ENCODE assay signal across 10 mouse cellular contexts in the genomic region with DNA sequence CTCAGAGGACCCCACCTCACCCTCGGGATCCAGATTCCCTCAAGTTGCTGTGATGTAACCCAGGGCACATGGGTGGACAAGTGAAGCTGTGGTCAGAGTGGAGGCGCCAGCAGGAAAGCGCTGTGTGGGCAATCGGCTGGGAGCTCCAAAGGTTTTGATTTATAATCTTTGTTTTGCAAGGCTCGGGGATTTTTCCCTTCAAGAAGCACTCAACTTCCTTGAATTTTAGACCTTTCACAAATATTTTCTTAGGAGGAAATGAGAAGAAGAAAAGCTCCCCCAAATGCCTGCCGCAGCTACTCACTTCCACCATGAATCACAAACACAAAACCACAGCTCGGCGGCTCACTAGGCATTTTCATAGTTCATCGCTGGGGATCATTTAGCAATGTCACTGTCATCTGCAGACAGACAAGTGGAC. TPM values are rescaled to one million over a fixed set of nuclear protein-coding genes. Genes with fewer than 3 reads are reported as not detected.
DNase-seq lines count a peak whose midpoint lies in the region; ATAC-seq and TF ChIP-seq lines count a peak whose summit lies in the region.
"Had no signal": no experiment of that assay in that cellular context is flagged by ENCODE, and none has a peak within 500 bp of the region (broad histone marks: within the 10 kb centered on the region; RNA-seq: fewer than 3 reads in every experiment).

No protein-coding gene starts in this region.

- WGBS in hindbrain, embryonic 16.5 days: 63% methylated on average over 9 of the region's 9 CpGs
- 70% methylated on average over 9 of the region's 9 CpGs for WGBS in hindbrain, embryonic 11.5 days
- 81% methylated on average over 9 of the region's 9 CpGs for WGBS in embryonic facial prominence, embryonic 10.5 days
- WGBS in limb, embryonic 15.5 days: 31% methylated on average over 9 of the region's 9 CpGs
- WGBS in liver, postnatal 0 days (ENCODE audit: insufficient replicate concordance): 24% methylated on average over 9 of the region's 9 CpGs

- no peak for ATAC-seq in hindbrain, embryonic 16.5 days
- no peak for ATAC-seq in hindbrain, embryonic 11.5 days (ENCODE audit: low FRiP score)
- no peak for ATAC-seq in limb, embryonic 15.5 days (ENCODE audit: insufficient number of reproducible peaks, low FRiP score, low TSS enrichment, low read depth)
- no peak for ATAC-seq in megakaryocyte-erythroid progenitor cell, adult 5-6 weeks (replicated peaks; ENCODE audit: low FRiP score, low TSS enrichment, poor library complexity, severe bottlenecking)
- no peak for ATAC-seq in liver, postnatal 0 days

- H3K36me3 ChIP-seq in hindbrain, embryonic 16.5 days (ENCODE audit: control insufficient read depth, insufficient read depth, low read length): no peaks in the 10 kb centered on the region
- H3K36me3 ChIP-seq in hindbrain, embryonic 11.5 days (ENCODE audit: control insufficient read depth, insufficient read depth, low read length): no peaks in the 10 kb centered on the region
- H3K36me3 ChIP-seq in embryonic facial prominence, embryonic 10.5 days (replicated peaks): no peaks in the 10 kb centered on the region
- H3K36me3 ChIP-seq in limb, embryonic 15.5 days: no peaks in the 10 kb centered on the region
- no peaks in the 10 kb centered on the region for H3K36me3 ChIP-seq in liver, postnatal 0 days (replicated peaks; ENCODE audit: insufficient read depth, low read length)
- H3K36me3 ChIP-seq: hindbrain, embryonic 10.5 days had no signal

- H3K4me2 ChIP-seq in hindbrain, embryonic 16.5 days (ENCODE audit: low read length): no peak overlapping the region
- H3K4me2 ChIP-seq in hindbrain, embryonic 11.5 days (replicated peaks; ENCODE audit: low read depth, low read length): no peak overlapping the region
- H3K4me2 ChIP-seq in limb, embryonic 15.5 days: no peak overlapping the region
- no peak overlapping the region for H3K4me2 ChIP-seq in liver, postnatal 0 days (ENCODE audit: low read depth, low read length)

- peak overlapping the region; percentile 4; the same call in 1 of the 2 replicates for H3K9ac ChIP-seq in hindbrain, embryonic 16.5 days (ENCODE audit: low read depth, low read length)
- H3K9ac ChIP-seq in hindbrain, embryonic 11.5 days (ENCODE audit: low read depth, low read length): no peak overlapping the region
- H3K9ac ChIP-seq in limb, embryonic 15.5 days: no peak overlapping the region
- no peak overlapping the region for H3K9ac ChIP-seq in liver, postnatal 0 days (replicated peaks)

- no peak for DNase-seq in hindbrain, embryonic 11.5 days (ENCODE audit: low spot score)
- DNase-seq in 3T3-L1 (ENCODE audit: low read depth, low spot score): peak; percentile 89
- no peak for DNase-seq in embryonic facial prominence, embryonic 10.5 days (ENCODE audit: low spot score)
- DNase-seq in heart, postnatal 25 days (ENCODE audit: low spot score): no peak
- no peak for DNase-seq in liver, postnatal 0 days
- DNase-seq: gastrocnemius, postnatal 14 days had no signal

- no peak overlapping the region for H3K4me3 ChIP-seq in hindbrain, embryonic 16.5 days (ENCODE audit: low read length)
- H3K4me3 ChIP-seq in hindbrain, embryonic 11.5 days (ENCODE audit: low read depth, low read length): no peak overlapping the region
- H3K4me3 ChIP-seq in embryonic facial prominence, embryonic 10.5 days: no peak overlapping the region
- H3K4me3 ChIP-seq in limb, embryonic 15.5 days: no peak overlapping the region
- H3K4me3 ChIP-seq in liver, postnatal 0 days (ENCODE audit: low read depth, low read length): no peak overlapping the region
- H3K4me3 ChIP-seq: hindbrain, embryonic 10.5 days had no signal

- no peak for TF ChIP-seq CTCF in liver, postnatal 0 days (IDR thresholded peaks at IDR 0.05; ENCODE audit: low read depth)

- TF ChIP-seq EP300 in liver, postnatal 0 days (IDR thresholded peaks at IDR 0.05; ENCODE audit: low read depth): no peak

- no peak overlapping the region for H3K27ac ChIP-seq in hindbrain, embryonic 16.5 days (ENCODE audit: low read depth, low read length)
- no peak overlapping the region for H3K27ac ChIP-seq in hindbrain, embryonic 11.5 days (ENCODE audit: low read depth, low read length)
- 0 out of 2 replicates have a peak overlapping the region, but pooled peaks have one; percentile 48 for H3K27ac ChIP-seq in embryonic facial prominence, embryonic 10.5 days (replicated peaks)
- H3K27ac ChIP-seq in limb, embryonic 15.5 days: 0 out of 2 replicates have a peak overlapping the region, but pooled peaks have one; percentile 33
- H3K27ac ChIP-seq in liver, postnatal 0 days (ENCODE audit: low read depth): no peak overlapping the region
- H3K27ac ChIP-seq: hindbrain, embryonic 10.5 days had no signal

- intact Hi-C loops in heart, postnatal 25 days (cut with DNase I): no loop called here

- no peaks in the 10 kb centered on the region for H3K9me3 ChIP-seq in hindbrain, embryonic 16.5 days (ENCODE audit: control insufficient read depth, low read length)
- H3K9me3 ChIP-seq in hindbrain, embryonic 11.5 days (ENCODE audit: control insufficient read depth, low read length): no peaks in the 10 kb centered on the region
- no peaks in the 10 kb centered on the region for H3K9me3 ChIP-seq in embryonic facial prominence, embryonic 10.5 days
- H3K9me3 ChIP-seq in limb, embryonic 15.5 days: no peaks in the 10 kb centered on the region
- H3K9me3 ChIP-seq in liver, postnatal 0 days (ENCODE audit: low read length): no peaks in the 10 kb centered on the region
- H3K9me3 ChIP-seq: hindbrain, embryonic 10.5 days had no signal

- no peaks in the 10 kb centered on the region for H3K27me3 ChIP-seq in hindbrain, embryonic 16.5 days (replicated peaks; ENCODE audit: control insufficient read depth, insufficient read depth, low read length)
- no peaks in the 10 kb centered on the region for H3K27me3 ChIP-seq in hindbrain, embryonic 11.5 days (ENCODE audit: control insufficient read depth, insufficient read depth, low read length)
- H3K27me3 ChIP-seq in embryonic facial prominence, embryonic 10.5 days (replicated peaks; ENCODE audit: low read depth, poor library complexity, severe bottlenecking): no peaks in the 10 kb centered on the region; the same call in 1 of the 2 replicates
- peaks cover 5% of the 10 kb centered on the region; the same call in 1 of the 2 replicates for H3K27me3 ChIP-seq in limb, embryonic 15.5 days
- no peaks in the 10 kb centered on the region for H3K27me3 ChIP-seq in liver, postnatal 0 days (ENCODE audit: insufficient read depth, low read length)

- no peaks in the 10 kb centered on the region for H3K4me1 ChIP-seq in hindbrain, embryonic 16.5 days (ENCODE audit: control insufficient read depth, insufficient read depth, low read depth, low read length)
- H3K4me1 ChIP-seq in hindbrain, embryonic 11.5 days (replicated peaks; ENCODE audit: control insufficient read depth, insufficient read depth, low read length): no peaks in the 10 kb centered on the region
- H3K4me1 ChIP-seq in embryonic facial prominence, embryonic 10.5 days: peaks cover 43% of the 10 kb centered on the region
- H3K4me1 ChIP-seq in limb, embryonic 15.5 days: peaks cover 60% of the 10 kb centered on the region
- H3K4me1 ChIP-seq in liver, postnatal 0 days (ENCODE audit: insufficient read depth): 0 out of 2 replicates have a peak, but pooled peaks cover 5% of the 10 kb centered on the region

RNA-seq across cellular contexts. Expression of a gene that starts 29.7 kb away (rescaled TPM):
- polyA plus RNA-seq in hindbrain, embryonic 16.5 days (2015; fragmentation: Nextera tagmentation; extraction: Ambion mirVana): 0.20 and 0.31 TPM in 2 replicates
- 0.08 and 0.09 TPM in 2 replicates for polyA plus RNA-seq in hindbrain, embryonic 11.5 days (2014; fragmentation: Nextera tagmentation; extraction: Ambion mirVana)
- 0.12 TPM in 1 of 2 replicates, not detected in the other for polyA plus RNA-seq in embryonic facial prominence, embryonic 10.5 days (2016; fragmentation: Nextera tagmentation; extraction: Ambion mirVana)
- 7.1 and 8.7 TPM in 2 replicates for polyA plus RNA-seq in limb, embryonic 15.5 days (2015; fragmentation: Nextera tagmentation; extraction: Ambion mirVana)
- 1 to 10 TPM; 1.8 to 2.0 TPM for total RNA-seq in heart, postnatal 25 days (2021)
- total RNA-seq in megakaryocyte-erythroid progenitor cell, adult 5-6 weeks (2014; fragmentation: Nextera tagmentation): not detected in 2 replicates
- total RNA-seq in megakaryocyte-erythroid progenitor cell, adult 5-6 weeks (2017): not detected in 2 replicates
- polyA plus RNA-seq in liver, postnatal 0 days (2015; fragmentation: Nextera tagmentation; extraction: Ambion mirVana): 0.31 and 0.59 TPM in 2 replicates

Comparison
In these comparisons a context has a peak if more than half of its experiments do, and no peak if none do; other contexts are left out.
1. H3K27ac ChIP-seq: peak in embryonic facial prominence, embryonic 10.5 days (single experiment) and limb, embryonic 15.5 days (single experiment); none in hindbrain, embryonic 16.5 days (single experiment), hindbrain, embryonic 11.5 days (single experiment) and liver, postnatal 0 days (single experiment).